Mouse (Mus musculus) natural killer cell, adult 2 months (primary cell): Measurements from ENCODE around the gene Tmsb15b1.
"Not testable (repeated sequence)": the region's sequence is repeated elsewhere in the genome, so short reads cannot be mapped to it uniquely, and the experiment has no call there.

Experiments
- DNase-seq, 2 experiments: peaks; one replicate each; pipeline ENCODE4 v3.0.0; 2022; ENCODE audit warnings: low spot score in 2 of 2

The Tmsb15b1 gene

GRCm38 (mm10) chrX:136976424-136977084 is at the start of gene Tmsb15b1, which contains the start of gene Tmsb15l:
Tmsb15b1 (minus strand) TSS chrX:136976874.
Tmsb15l (minus strand) TSS chrX:136976869.
- peak; percentile 28 to 76 for DNase-seq

- DNase-seq: peak; percentile 31 to 57
These were observed 42.6 kb upstream of the Tmsb15b1 start for GRCm38 (mm10) chrX:137019310-137019709.

- no peak for DNase-seq
These were observed 41.0 kb upstream of the Tmsb15b1 start for GRCm38 (mm10) chrX:137017668-137018067.

GRCm38 (mm10) chrX:137015099-137015709 is 38.5 kb upstream of the Tmsb15b1 start:
- peak; percentile 39 to 57 for DNase-seq

- DNase-seq: no peak
These were observed 19.6 kb upstream of the Tmsb15b1 start for GRCm38 (mm10) chrX:136996256-136996655.

- no peak for DNase-seq
These were observed 17.0 kb upstream of the Tmsb15b1 start for GRCm38 (mm10) chrX:136993641-136994040.

GRCm38 (mm10) chrX:136992978-136993547 is 16.4 kb upstream of the Tmsb15b1 start, which contains the start of gene Zcchc18:
Zcchc18 (plus strand) TSS chrX:136993155.
- DNase-seq: peak; percentile 56 to 63

- DNase-seq: peak; percentile 3 to 5
These were observed 15.7 kb upstream of the Tmsb15b1 start for GRCm38 (mm10) chrX:136992191-136992965.

GRCm38 (mm10) chrX:136991274-136991673 is 14.6 kb upstream of the Tmsb15b1 start:
- peak; percentile 5 to 20 for DNase-seq

- DNase-seq: peak; percentile 55 to 64
These were observed 9.4 kb upstream of the Tmsb15b1 start for GRCm38 (mm10) chrX:136986039-136986438.

GRCm38 (mm10) chrX:136978616-136979015 is 1.9 kb upstream of the Tmsb15b1 start:
- peak in 1 of 2 experiments; percentile 18 for DNase-seq

- not testable (repeated sequence) for DNase-seq
These were observed 1.3 kb downstream of the Tmsb15b1 start, which contains the start of gene Tmsb15b2 for GRCm38 (mm10) chrX:136975397-136975796. Tmsb15b2 (minus strand) TSS chrX:136975497.

GRCm38 (mm10) chrX:136959688-136960087 is 17.0 kb downstream of the Tmsb15b1 start:
- DNase-seq: peak in 1 of 2 experiments; percentile 5

- DNase-seq: not testable (repeated sequence)
These were observed 18.4 kb downstream of the Tmsb15b1 start for GRCm38 (mm10) chrX:136958300-136958699.

GRCm38 (mm10) chrX:136957583-136958279 is 18.9 kb downstream of the Tmsb15b1 start:
- peak in 1 of 2 experiments; percentile 54 for DNase-seq

GRCm38 (mm10) chrX:136937985-136938384 is 38.7 kb downstream of the Tmsb15b1 start:
- DNase-seq: no peak

GRCm38 (mm10) chrX:136927031-136927430 is 49.6 kb downstream of the Tmsb15b1 start, which contains the start of gene H2bfm:
H2bfm (plus strand) TSS chrX:136927325.
- DNase-seq: no peak

GRCm38 (mm10) chrX:136925863-136926262 is 50.8 kb downstream of the Tmsb15b1 start:
- no peak for DNase-seq
